Mouse (Mus musculus): Measurements from ENCODE around the gene Noct. TPM values are rescaled to one million over a fixed set of nuclear protein-coding genes. Genes with fewer than 3 reads are reported as not detected.

Noct gene
- polyA plus RNA-seq, 1 experiment from 2014 or later, result 35.6 TPM

DNA sequence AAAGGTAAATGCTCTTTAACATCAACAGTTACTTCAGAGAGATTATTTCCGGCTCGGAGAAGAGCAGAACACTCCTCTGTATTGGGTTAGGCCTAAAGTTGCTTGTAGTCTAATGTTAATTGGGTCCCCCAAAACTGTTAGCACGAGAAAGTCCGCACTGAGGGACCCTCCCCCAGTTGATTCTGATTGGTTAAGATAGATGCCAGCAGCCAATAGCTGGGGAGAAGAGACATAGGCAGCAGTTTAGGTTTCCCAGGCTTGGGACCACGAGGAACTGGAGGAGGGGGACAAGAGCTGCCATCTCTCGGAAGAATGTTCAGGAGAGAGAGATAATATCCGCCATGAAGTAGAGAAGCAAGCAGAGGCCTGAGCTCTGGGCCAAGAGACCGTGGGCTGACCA, 28.5 kb upstream of the Noct start:
- H3K9ac ChIP-seq (replicated peaks), result no peak overlapping the region
- no peak overlapping the region for H3K27ac ChIP-seq (replicated peaks)
- no peaks in the 10 kb centered on the region for H3K9me3 ChIP-seq (replicated peaks)
- H3K36me3 ChIP-seq, result no peaks in the 10 kb centered on the region
- 0 out of 2 replicates have a peak, but pooled peaks have one; percentile 50 for ATAC-seq (ENCODE audit: low FRiP score)
- H3K4me3 ChIP-seq (replicated peaks), result no peak overlapping the region
- peaks cover 8% of the 10 kb centered on the region; the same call in 1 of the 2 replicates for H3K4me1 ChIP-seq
- 42% methylated on average over 8 of the region's 8 CpGs for WGBS
- H3K27me3 ChIP-seq (replicated peaks), result no peaks in the 10 kb centered on the region
- H3K4me2 ChIP-seq, result peak overlapping the region; percentile 36

DNA sequence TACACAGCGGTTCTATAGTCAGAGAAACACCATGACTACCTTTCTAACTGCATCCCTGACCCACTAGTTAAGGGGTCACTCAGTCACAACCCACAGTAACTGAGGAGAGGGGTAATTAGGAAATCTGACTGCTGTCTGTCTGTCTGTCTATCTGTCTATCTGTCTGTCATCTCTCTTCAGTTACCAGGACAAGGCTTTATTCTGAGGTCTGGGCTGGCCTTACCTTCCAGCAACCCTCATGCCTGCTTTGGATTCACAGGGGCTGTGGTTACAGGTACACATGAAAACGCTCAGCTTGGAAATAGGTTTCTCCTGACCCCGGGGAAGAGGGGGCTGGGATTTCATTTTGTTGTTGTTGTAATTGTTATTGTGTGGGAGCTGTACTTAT, 27.5 kb upstream of the Noct start:
- H3K27me3 ChIP-seq (replicated peaks), result no peaks in the 10 kb centered on the region
- no peaks in the 10 kb centered on the region for H3K9me3 ChIP-seq (replicated peaks)
- ATAC-seq (ENCODE audit: low FRiP score), result no peak
- H3K9ac ChIP-seq (replicated peaks), result no peak overlapping the region
- WGBS, result 94% methylated on average over 3 of the region's 3 CpGs
- no peak overlapping the region for H3K4me3 ChIP-seq (replicated peaks)
- H3K36me3 ChIP-seq, result no peaks in the 10 kb centered on the region
- no peak overlapping the region for H3K27ac ChIP-seq (replicated peaks)
- H3K4me2 ChIP-seq, result no peak overlapping the region
- peaks cover 8% of the 10 kb centered on the region; the same call in 1 of the 2 replicates for H3K4me1 ChIP-seq

DNA sequence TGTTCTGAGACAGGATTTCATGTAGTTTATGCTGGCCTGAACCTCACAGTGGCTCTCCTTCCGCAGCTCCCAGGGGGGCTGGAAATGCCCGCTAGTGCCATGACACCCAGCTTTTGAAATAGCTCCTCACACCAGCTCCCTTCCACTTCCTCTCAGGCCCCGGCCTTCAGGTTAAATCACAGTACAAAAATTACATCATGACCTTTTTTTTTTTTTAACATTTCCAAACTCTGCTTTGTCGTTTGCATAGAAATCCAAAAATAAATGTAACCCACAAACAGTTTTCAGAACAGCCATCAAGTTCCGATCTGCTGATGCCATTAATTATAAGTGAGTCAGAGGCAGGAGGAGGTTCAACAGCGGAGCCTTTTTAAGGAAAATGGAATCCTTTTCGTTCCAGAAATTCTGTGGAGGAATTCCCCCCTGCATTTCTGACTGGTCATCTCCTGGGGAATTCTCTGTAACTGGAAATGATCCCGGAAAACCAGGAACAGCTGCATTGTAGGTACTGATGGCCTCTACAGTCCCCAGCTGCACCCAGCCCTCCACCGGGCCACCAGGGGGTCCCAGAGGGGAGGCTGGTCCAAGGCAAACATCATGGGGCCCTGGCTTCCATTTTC, 27.0 kb upstream of the Noct start:
- H3K4me1 ChIP-seq, result peaks cover 8% of the 10 kb centered on the region; the same call in 1 of the 2 replicates
- H3K9ac ChIP-seq (replicated peaks), result no peak overlapping the region
- WGBS, result 71% methylated on average over 9 of the region's 9 CpGs
- ATAC-seq (ENCODE audit: low FRiP score), result no peak
- no peaks in the 10 kb centered on the region for H3K9me3 ChIP-seq (replicated peaks)
- no peak overlapping the region for H3K4me3 ChIP-seq (replicated peaks)
- no peaks in the 10 kb centered on the region for H3K27me3 ChIP-seq (replicated peaks)
- H3K36me3 ChIP-seq, result no peaks in the 10 kb centered on the region
- H3K27ac ChIP-seq (replicated peaks), result no peak overlapping the region
- H3K4me2 ChIP-seq, result no peak overlapping the region

DNA sequence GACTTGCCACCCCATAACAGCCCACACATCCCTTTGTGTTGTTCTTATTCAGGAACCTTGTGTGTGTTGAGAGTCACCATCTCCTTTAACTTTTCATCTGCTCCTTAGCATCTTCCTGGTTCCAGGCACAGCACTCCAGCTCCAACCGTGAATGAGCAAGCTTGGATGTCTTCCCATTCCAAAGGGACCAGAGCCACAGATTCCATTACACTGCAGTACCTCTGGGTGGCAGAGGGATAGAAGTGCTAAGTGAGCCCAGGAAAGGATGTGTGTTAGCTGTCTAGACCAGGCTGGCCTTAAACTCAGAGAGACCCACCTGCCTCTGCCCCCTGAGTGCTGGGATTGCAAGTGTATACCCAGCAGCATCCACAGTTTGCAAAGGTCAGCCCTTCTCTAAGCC, 26.0 kb upstream of the Noct start:
- H3K27me3 ChIP-seq (replicated peaks), result no peaks in the 10 kb centered on the region
- H3K9me3 ChIP-seq (replicated peaks), result no peaks in the 10 kb centered on the region
- H3K27ac ChIP-seq (replicated peaks), result no peak overlapping the region
- H3K4me2 ChIP-seq, result no peak overlapping the region
- no peak overlapping the region for H3K4me3 ChIP-seq (replicated peaks)
- ATAC-seq (ENCODE audit: low FRiP score), result no peak
- H3K9ac ChIP-seq (replicated peaks), result no peak overlapping the region
- peaks cover 8% of the 10 kb centered on the region; the same call in 1 of the 2 replicates for H3K4me1 ChIP-seq
- WGBS, result 65% methylated on average over 1 of the region's 1 CpGs
- no peaks in the 10 kb centered on the region for H3K36me3 ChIP-seq

DNA sequence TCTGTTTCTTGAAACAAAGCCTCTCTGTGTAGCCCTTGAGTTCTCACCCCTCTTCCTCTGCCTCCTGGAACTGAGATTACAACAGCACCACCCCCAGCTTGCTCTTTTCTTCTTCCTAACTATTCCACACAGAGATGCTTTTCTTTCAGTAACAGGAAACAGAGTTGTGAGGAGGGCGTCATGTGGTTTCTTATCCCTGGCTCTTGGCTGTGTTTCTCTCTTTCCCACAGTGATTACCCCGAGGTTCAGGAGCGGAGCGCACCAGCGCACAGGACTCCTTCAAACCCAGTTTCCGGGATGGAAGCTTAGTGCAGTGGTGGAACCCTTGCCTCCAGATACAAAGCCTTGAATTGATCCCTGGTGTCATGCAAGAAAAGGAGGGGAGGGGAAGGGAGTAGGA, 25.1 kb upstream of the Noct start:
- H3K4me3 ChIP-seq (replicated peaks), result no peak overlapping the region
- no peaks in the 10 kb centered on the region for H3K9me3 ChIP-seq (replicated peaks)
- H3K4me1 ChIP-seq, result peaks cover 8% of the 10 kb centered on the region; the same call in 1 of the 2 replicates
- ATAC-seq (ENCODE audit: low FRiP score), result no peak
- no peak overlapping the region for H3K4me2 ChIP-seq
- H3K36me3 ChIP-seq, result no peaks in the 10 kb centered on the region
- H3K27ac ChIP-seq (replicated peaks), result no peak overlapping the region
- 84% methylated on average over 6 of the region's 6 CpGs for WGBS
- H3K9ac ChIP-seq (replicated peaks), result no peak overlapping the region
- H3K27me3 ChIP-seq (replicated peaks), result no peaks in the 10 kb centered on the region

DNA sequence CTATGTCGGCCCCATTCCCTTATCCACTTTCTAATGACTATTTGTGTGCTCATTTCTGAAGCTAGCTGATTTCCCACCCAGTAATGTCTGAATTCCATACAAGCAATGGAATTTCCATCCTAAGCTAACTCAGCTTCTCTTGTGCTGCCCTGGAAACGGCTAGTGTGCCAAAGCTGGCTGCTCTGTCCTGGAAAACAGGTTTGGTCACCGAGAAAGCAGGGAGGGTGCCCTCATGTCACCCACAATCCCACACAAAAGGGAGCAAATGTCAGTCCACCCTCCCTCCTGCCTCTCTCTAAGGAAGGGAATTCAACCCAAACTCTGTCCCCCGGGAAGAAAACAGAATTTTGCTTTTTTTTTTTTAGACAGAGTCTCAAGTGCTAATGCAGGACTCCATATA, 23.9 kb upstream of the Noct start:
- Histone ChIP-seq H3K9ac (replicated peaks) (no peak overlapping the region), H3K27ac (replicated peaks) (no peak overlapping the region), H3K9me3 (replicated peaks) (no peaks in the 10 kb centered on the region), H3K4me3 (replicated peaks) (no peak overlapping the region), H3K4me1 (peaks cover 8% of the 10 kb centered on the region; the same call in 1 of the 2 replicates), H3K36me3 (no peaks in the 10 kb centered on the region), H3K4me2 (no peak overlapping the region), H3K27me3 (replicated peaks) (no peaks in the 10 kb centered on the region)
- ATAC-seq (ENCODE audit: low FRiP score), result no peak
- WGBS, result 91% methylated on average over 4 of the region's 4 CpGs

DNA sequence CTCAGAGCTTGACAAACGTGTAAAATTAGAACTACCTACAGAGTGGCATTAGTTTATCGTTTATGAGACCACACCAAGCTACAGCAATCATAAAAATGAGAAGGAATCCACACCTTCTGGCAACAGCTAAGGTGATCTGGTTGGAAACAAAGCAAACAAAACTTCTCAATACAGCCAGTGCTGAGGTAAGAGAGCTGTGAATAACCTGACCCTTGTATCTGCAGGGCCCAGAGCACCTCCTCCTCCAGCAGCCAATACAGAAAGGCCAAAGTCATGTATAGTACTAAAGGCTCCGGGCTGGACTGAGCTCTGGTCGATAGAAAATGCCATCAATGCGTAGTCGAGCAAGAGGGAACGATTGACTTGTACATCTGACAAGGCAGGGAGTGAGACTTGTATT, 23.4 kb upstream of the Noct start:
- no peak overlapping the region for H3K4me3 ChIP-seq (replicated peaks)
- peaks cover 4% of the 10 kb centered on the region; the same call in 1 of the 2 replicates for H3K4me1 ChIP-seq
- H3K9me3 ChIP-seq (replicated peaks), result no peaks in the 10 kb centered on the region
- no peak overlapping the region for H3K4me2 ChIP-seq
- no peaks in the 10 kb centered on the region for H3K36me3 ChIP-seq
- no peak for ATAC-seq (ENCODE audit: low FRiP score)
- no peaks in the 10 kb centered on the region for H3K27me3 ChIP-seq (replicated peaks)
- H3K27ac ChIP-seq (replicated peaks), result no peak overlapping the region
- no peak overlapping the region for H3K9ac ChIP-seq (replicated peaks)
- 91% methylated on average over 7 of the region's 7 CpGs for WGBS

DNA sequence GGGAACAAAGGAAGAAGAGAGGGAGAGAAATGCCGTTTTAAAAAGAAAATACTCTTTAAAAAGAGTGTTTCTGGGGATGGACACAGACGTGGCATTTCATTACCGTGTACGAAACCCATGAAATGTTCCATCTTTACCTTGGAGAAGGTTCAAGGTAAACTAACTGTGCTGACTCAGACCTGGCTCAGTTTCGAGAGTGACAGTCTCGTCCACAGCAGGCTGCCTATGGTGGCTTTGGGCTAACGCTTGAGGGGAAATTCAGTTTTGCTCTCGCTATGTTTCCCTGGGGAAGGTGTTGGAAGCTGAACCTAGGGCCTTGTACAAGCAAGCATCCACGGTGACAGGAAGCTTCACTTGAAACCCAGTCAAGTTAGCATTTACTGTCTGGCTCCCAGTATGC, 22.3 kb upstream of the Noct start:
- Histone ChIP-seq H3K9ac (replicated peaks) (no peak overlapping the region), H3K4me3 (replicated peaks) (no peak overlapping the region), H3K27me3 (replicated peaks) (no peaks in the 10 kb centered on the region), H3K9me3 (replicated peaks) (no peaks in the 10 kb centered on the region), H3K4me2 (no peak overlapping the region), H3K36me3 (no peaks in the 10 kb centered on the region), H3K4me1 (peaks cover 3% of the 10 kb centered on the region; the same call in 1 of the 2 replicates), H3K27ac (replicated peaks) (no peak overlapping the region)
- WGBS, result 80% methylated on average over 9 of the region's 9 CpGs
- ATAC-seq (ENCODE audit: low FRiP score), result no peak

DNA sequence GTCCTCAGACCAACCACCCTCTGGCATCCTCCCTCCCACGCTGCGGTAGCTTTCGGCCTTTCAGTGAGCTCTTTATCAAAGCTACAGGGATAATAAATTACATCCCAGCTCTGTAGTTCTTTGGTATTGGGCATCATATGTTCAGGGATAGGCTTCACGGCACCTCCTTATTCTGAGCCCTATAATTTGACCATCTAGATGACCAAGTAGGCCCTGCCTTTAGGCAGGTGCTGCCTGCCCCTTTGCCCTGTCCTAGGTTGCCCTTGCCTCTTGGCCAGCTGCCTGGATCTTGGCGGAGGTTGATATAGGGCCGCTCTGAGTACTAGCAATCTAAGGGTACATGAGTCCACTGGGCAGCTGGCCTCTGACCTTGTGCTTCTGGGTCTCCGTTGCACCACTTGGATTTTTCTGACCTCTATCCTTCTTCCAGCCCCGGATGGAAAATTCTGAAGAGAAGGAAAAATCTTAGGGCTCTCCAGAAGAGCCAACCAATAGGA, 21.7 kb upstream of the Noct start:
- 85% methylated on average over 8 of the region's 8 CpGs for WGBS
- no peak for ATAC-seq (ENCODE audit: low FRiP score)
- no peaks in the 10 kb centered on the region for H3K9me3 ChIP-seq (replicated peaks)

DNA sequence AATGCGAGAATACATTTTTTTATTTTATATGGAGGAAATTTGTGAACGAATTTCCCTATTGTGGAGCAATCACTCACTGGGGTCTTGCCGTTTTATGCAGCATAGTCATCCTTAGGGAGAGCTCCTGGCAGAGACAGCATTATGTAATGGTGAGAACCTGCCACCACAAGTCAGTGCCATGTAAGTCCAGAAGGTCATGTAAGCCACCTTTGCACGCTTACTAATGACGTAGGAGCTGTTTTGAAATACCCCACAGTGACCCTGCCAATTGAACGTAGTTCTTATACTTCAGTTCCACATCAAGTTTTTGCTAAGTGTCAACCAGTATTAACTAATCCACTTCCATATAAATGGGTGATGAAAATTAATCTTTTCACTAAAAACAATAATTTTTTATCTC, 20.3 kb upstream of the Noct start:
- Histone ChIP-seq H3K27me3 (replicated peaks) (no peaks in the 10 kb centered on the region), H3K4me3 (replicated peaks) (no peak overlapping the region), H3K27ac (replicated peaks) (no peak overlapping the region), H3K9ac (replicated peaks) (no peak overlapping the region), H3K9me3 (replicated peaks) (no peaks in the 10 kb centered on the region), H3K36me3 (no peaks in the 10 kb centered on the region), H3K4me1 (peaks cover 4% of the 10 kb centered on the region; the same call in 1 of the 2 replicates), H3K4me2 (no peak overlapping the region)
- WGBS, result 84% methylated on average over 6 of the region's 6 CpGs
- no peak for ATAC-seq (ENCODE audit: low FRiP score)

More for the DNA sequence above, 21.7 kb upstream of the Noct start:
- Histone ChIP-seq H3K4me1 (peaks cover 4% of the 10 kb centered on the region; the same call in 1 of the 2 replicates), H3K27ac (replicated peaks) (no peak overlapping the region), H3K4me3 (replicated peaks) (no peak overlapping the region), H3K9ac (replicated peaks) (no peak overlapping the region), H3K27me3 (replicated peaks) (no peaks in the 10 kb centered on the region), H3K4me2 (no peak overlapping the region), H3K36me3 (no peaks in the 10 kb centered on the region)

DNA sequence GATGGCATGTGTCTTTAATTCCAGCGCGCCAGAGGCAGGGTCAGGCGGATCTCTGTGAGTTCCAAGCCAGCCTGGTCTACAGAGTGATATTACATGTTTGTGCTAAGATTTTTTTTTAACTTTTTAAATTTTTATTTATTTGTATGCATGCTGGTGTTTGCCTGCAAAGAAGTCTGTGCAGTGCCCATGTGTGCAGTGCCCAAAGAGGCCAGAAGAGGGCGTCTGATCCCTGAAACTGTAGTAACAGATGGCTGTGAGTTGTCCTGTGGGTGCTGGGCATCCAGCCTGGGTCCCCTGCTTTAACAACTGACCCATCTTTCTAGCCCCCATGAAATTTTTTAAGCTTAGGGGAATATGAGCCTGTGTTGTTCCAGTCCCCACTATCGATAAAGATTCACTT, 19.8 kb upstream of the Noct start:
- no peak overlapping the region for H3K4me3 ChIP-seq (replicated peaks)
- no peak overlapping the region for H3K27ac ChIP-seq (replicated peaks)
- no peaks in the 10 kb centered on the region for H3K36me3 ChIP-seq
- no peaks in the 10 kb centered on the region for H3K9me3 ChIP-seq (replicated peaks)
- no peak for ATAC-seq (ENCODE audit: low FRiP score)
- H3K27me3 ChIP-seq (replicated peaks), result no peaks in the 10 kb centered on the region
- H3K4me1 ChIP-seq, result peaks cover 4% of the 10 kb centered on the region; the same call in 1 of the 2 replicates
- 88% methylated on average over 5 of the region's 5 CpGs for WGBS
- H3K9ac ChIP-seq (replicated peaks), result no peak overlapping the region
- H3K4me2 ChIP-seq, result no peak overlapping the region

DNA sequence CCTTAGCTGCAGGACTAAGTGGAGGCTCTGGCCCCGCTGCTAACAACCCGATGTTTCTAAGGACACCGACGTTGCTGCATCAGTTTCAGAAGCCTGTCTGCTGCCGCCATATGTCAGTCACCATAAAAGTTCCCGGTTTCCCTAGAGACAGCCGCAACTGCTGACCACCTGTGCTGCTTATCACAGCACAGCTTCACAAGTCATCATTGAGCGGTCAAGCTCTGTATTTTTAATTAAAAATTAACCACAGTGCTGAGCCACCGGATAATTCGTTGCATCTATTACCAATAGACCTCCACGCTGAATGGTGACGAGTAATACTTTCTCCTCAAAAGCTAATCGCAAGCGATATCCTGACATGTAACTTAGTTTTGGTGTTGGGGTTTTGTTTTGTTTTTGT, 19.4 kb upstream of the Noct start:
- Histone ChIP-seq H3K4me1 (peaks cover 4% of the 10 kb centered on the region; the same call in 1 of the 2 replicates), H3K36me3 (no peaks in the 10 kb centered on the region), H3K9ac (replicated peaks) (no peak overlapping the region), H3K27ac (replicated peaks) (no peak overlapping the region), H3K4me3 (replicated peaks) (no peak overlapping the region), H3K9me3 (replicated peaks) (no peaks in the 10 kb centered on the region), H3K4me2 (no peak overlapping the region), H3K27me3 (replicated peaks) (no peaks in the 10 kb centered on the region)
- no peak for ATAC-seq (ENCODE audit: low FRiP score)
- WGBS, result 72% methylated on average over 14 of the region's 14 CpGs

Measured in neural tube, embryonic 15.5 days (tissue).